Mouse (Mus musculus): ENCODE data around the gene Sipa1l3. TPM values are rescaled to one million over a fixed set of nuclear protein-coding genes. Genes with fewer than 3 reads are reported as not detected.

Gene Sipa1l3
- polyA plus RNA-seq, 2 experiments, result 16.2 to 39.0 TPM

DNA sequence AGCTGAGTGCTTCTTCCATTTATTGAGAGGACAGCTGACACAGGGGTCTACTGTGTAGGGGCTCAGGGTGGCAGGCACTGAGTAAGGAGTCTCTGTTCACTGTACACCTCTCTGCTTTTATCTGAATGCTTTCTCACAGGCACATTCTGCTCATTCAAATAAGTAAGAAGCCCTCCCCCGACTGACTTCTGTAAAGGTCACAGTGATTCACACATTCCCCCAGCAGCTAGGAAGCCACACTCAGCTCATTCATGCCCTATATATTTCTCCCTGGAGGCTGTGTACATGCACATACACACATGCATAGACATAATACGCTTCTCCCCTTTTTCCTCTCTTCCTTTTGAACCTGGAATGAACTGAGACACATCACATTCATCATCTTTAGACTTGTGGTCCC is 74.4 kb downstream of the Sipa1l3 start:
- TF ChIP-seq POLR2A (IDR thresholded peaks at IDR 0.05; ENCODE audit: borderline replicate concordance, extremely low read depth, insufficient read depth, insufficient read length), result no peak

DNA sequence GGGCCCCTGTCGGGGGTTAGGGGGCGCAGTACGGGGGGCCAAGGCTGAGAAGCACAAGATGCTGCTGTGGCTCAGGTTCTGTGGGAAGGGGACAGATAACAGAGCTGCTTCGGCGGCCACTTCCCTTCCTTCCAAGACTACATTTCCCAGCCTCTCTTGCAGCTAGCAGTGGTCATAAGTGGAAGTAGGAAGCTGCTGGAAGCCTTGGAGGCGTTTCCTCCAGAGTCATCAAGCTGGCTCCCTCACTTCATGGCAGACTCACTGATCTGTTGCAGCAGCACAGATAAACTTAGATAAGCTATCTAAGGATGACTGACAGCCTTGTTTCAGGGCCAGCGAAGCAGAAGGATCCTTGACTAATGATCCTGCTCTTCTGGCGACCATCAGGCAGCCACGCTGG is 76.6 kb downstream of the Sipa1l3 start:
- H3K4me2 ChIP-seq (replicated peaks; ENCODE audit: low read depth, low read length, severe bottlenecking), result no peak overlapping the region

More for the DNA sequence above, 74.4 kb downstream of the Sipa1l3 start:
- Histone ChIP-seq H3K27ac (replicated peaks; ENCODE audit: low read depth, low read length) (no peak overlapping the region), H3K27me3 (ENCODE audit: control insufficient read depth, insufficient read depth, low read length) (no peaks in the 10 kb centered on the region), H3K36me3 (ENCODE audit: control insufficient read depth, insufficient read depth, low read length) (no peaks in the 10 kb centered on the region), H3K4me3 (replicated peaks; ENCODE audit: low read length) (no peak overlapping the region), H3K4me2 (replicated peaks; ENCODE audit: low read depth, low read length, severe bottlenecking) (no peak overlapping the region), H3K4me1 (ENCODE audit: control insufficient read depth, insufficient read depth, low read length) (no peaks in the 10 kb centered on the region), H3K9ac (ENCODE audit: low read depth, low read length, severe bottlenecking) (no peak overlapping the region), H3K9me3 (ENCODE audit: control insufficient read depth, low read length) (no peaks in the 10 kb centered on the region)
- DNase-seq (ENCODE audit: low spot score), result no peak
- WGBS, result 62% methylated on average over 2 of the region's 2 CpGs
- ATAC-seq (ENCODE audit: low FRiP score, low read depth), result no peak

DNA sequence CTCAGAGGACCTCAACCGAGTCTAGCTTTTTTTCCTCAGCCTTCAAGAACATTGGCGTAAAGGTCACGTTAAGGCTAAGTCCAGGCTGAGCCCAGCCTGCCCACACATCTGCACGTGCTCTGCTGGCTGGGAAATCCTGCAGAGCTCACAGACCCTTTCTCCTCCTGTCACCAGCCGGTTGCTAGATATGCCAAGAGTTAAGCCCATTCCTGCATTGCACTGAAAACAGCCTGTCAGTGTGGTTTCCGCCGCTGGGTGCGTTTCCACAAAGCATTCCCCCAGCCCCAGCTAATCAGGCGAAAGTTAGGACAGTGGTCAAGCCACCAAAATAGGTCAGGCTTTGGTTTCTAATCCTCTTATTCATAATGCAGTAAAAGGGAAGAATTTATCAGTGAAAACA is 77.3 kb downstream of the Sipa1l3 start:
- TF ChIP-seq POLR2A (IDR thresholded peaks at IDR 0.05; ENCODE audit: borderline replicate concordance, extremely low read depth, insufficient read depth, insufficient read length), result no peak
- 74% methylated on average over 9 of the region's 9 CpGs for WGBS
- Histone ChIP-seq H3K36me3 (ENCODE audit: control insufficient read depth, insufficient read depth, low read length) (no peaks in the 10 kb centered on the region), H3K4me2 (replicated peaks; ENCODE audit: low read depth, low read length, severe bottlenecking) (no peak overlapping the region), H3K27me3 (ENCODE audit: control insufficient read depth, insufficient read depth, low read length) (no peaks in the 10 kb centered on the region), H3K4me3 (replicated peaks; ENCODE audit: low read length) (no peak overlapping the region), H3K27ac (replicated peaks; ENCODE audit: low read depth, low read length) (no peak overlapping the region), H3K4me1 (ENCODE audit: control insufficient read depth, insufficient read depth, low read length) (no peaks in the 10 kb centered on the region; the same call in 1 of the 2 replicates), H3K9ac (ENCODE audit: low read depth, low read length, severe bottlenecking) (no peak overlapping the region), H3K9me3 (ENCODE audit: control insufficient read depth, low read length) (no peaks in the 10 kb centered on the region)
- no peak for ATAC-seq (ENCODE audit: low FRiP score, low read depth)
- DNase-seq (ENCODE audit: low spot score), result no peak

More for the DNA sequence above, 76.6 kb downstream of the Sipa1l3 start:
- Histone ChIP-seq H3K4me1 (ENCODE audit: control insufficient read depth, insufficient read depth, low read length) (no peaks in the 10 kb centered on the region; the same call in 1 of the 2 replicates), H3K36me3 (ENCODE audit: control insufficient read depth, insufficient read depth, low read length) (no peaks in the 10 kb centered on the region), H3K9ac (ENCODE audit: low read depth, low read length, severe bottlenecking) (no peak overlapping the region), H3K9me3 (ENCODE audit: control insufficient read depth, low read length) (no peaks in the 10 kb centered on the region), H3K27me3 (ENCODE audit: control insufficient read depth, insufficient read depth, low read length) (no peaks in the 10 kb centered on the region), H3K27ac (replicated peaks; ENCODE audit: low read depth, low read length) (no peak overlapping the region), H3K4me3 (replicated peaks; ENCODE audit: low read length) (no peak overlapping the region)
- TF ChIP-seq POLR2A (IDR thresholded peaks at IDR 0.05; ENCODE audit: borderline replicate concordance, extremely low read depth, insufficient read depth, insufficient read length), result no peak
- WGBS, result 79% methylated on average over 9 of the region's 9 CpGs
- no peak for ATAC-seq (ENCODE audit: low FRiP score, low read depth)
- DNase-seq (ENCODE audit: low spot score), result no peak

- no peak for DNase-seq (ENCODE audit: low spot score)
- ATAC-seq (ENCODE audit: low FRiP score, low read depth), result no peak
- no peaks in the 10 kb centered on the region; the same call in 1 of the 2 replicates for H3K4me1 ChIP-seq (ENCODE audit: control insufficient read depth, insufficient read depth, low read length)
- no peak for TF ChIP-seq POLR2A (IDR thresholded peaks at IDR 0.05; ENCODE audit: borderline replicate concordance, extremely low read depth, insufficient read depth, insufficient read length)
- no peaks in the 10 kb centered on the region for H3K27me3 ChIP-seq (ENCODE audit: control insufficient read depth, insufficient read depth, low read length)
- no peaks in the 10 kb centered on the region for H3K36me3 ChIP-seq (ENCODE audit: control insufficient read depth, insufficient read depth, low read length)
- no peak overlapping the region for H3K27ac ChIP-seq (replicated peaks; ENCODE audit: low read depth, low read length)
- 82% methylated on average over 16 of the region's 16 CpGs for WGBS
- no peak overlapping the region for H3K4me3 ChIP-seq (replicated peaks; ENCODE audit: low read length)
- H3K9me3 ChIP-seq (ENCODE audit: control insufficient read depth, low read length), result no peaks in the 10 kb centered on the region
- H3K4me2 ChIP-seq (replicated peaks; ENCODE audit: low read depth, low read length, severe bottlenecking), result no peak overlapping the region
- H3K9ac ChIP-seq (ENCODE audit: low read depth, low read length, severe bottlenecking), result no peak overlapping the region
Measured at GRCm38 (mm10) chr7:29438655-29439282, 79.7 kb downstream of the Sipa1l3 start.

DNA sequence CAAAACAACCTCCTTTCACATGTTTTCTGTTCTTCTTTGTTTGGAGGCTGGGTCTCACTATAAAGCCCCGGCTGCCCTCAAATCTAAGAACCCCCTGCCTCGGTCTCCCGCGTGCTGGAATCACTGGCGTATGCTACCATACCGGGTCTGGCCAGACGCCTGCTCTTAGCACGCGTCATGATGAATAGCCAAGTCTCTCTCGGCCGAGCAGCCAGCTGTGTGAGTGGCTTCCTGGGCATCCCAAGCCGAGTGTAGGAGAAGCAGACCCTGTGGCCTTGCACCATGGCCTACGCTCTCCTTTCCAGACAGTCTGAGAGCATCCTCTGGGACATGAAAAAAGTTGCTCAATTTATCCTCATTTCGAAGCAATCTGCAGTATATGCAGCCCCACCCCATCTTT is 80.2 kb downstream of the Sipa1l3 start:
- H3K27me3 ChIP-seq (ENCODE audit: control insufficient read depth, insufficient read depth, low read length), result no peaks in the 10 kb centered on the region
- no peak overlapping the region for H3K4me2 ChIP-seq (replicated peaks; ENCODE audit: low read depth, low read length, severe bottlenecking)
- H3K27ac ChIP-seq (replicated peaks; ENCODE audit: low read depth, low read length), result no peak overlapping the region
- DNase-seq (ENCODE audit: low spot score) (no peak), ATAC-seq (ENCODE audit: low FRiP score, low read depth) (no peak)
- no peaks in the 10 kb centered on the region for H3K36me3 ChIP-seq (ENCODE audit: control insufficient read depth, insufficient read depth, low read length)
- H3K4me3 ChIP-seq (replicated peaks; ENCODE audit: low read length), result no peak overlapping the region
- H3K9me3 ChIP-seq (ENCODE audit: control insufficient read depth, low read length), result no peaks in the 10 kb centered on the region
- 89% methylated on average over 14 of the region's 14 CpGs for WGBS
- no peak overlapping the region for H3K9ac ChIP-seq (ENCODE audit: low read depth, low read length, severe bottlenecking)
- no peak for TF ChIP-seq POLR2A (IDR thresholded peaks at IDR 0.05; ENCODE audit: borderline replicate concordance, extremely low read depth, insufficient read depth, insufficient read length)
- no peaks in the 10 kb centered on the region; the same call in 1 of the 2 replicates for H3K4me1 ChIP-seq (ENCODE audit: control insufficient read depth, insufficient read depth, low read length)

Measured in limb, embryonic 14.5 days (tissue).